Mouse (Mus musculus): ENCODE measurements around the gene 4930539E08Rik.

4930539E08Rik gene

GRCm38 (mm10) chr17:28855166-28855885, 59.8 kb downstream of the 4930539E08Rik start:
- DNase-seq (ENCODE audit: low spot score) = no peak

- DNase-seq (ENCODE audit: low spot score) = no peak
Observed at GRCm38 (mm10) chr17:28854377-28854776, 60.7 kb downstream of the 4930539E08Rik start.

GRCm38 (mm10) chr17:28850511-28850910, 64.6 kb downstream of the 4930539E08Rik start:
- no peak for DNase-seq (ENCODE audit: low spot score)

GRCm38 (mm10) chr17:28846974-28847617, 68.0 kb downstream of the 4930539E08Rik start:
- no peak for DNase-seq (ENCODE audit: low spot score)
